In genomic region chr5:107402436-107402835, GRCm38 (mm10) we compare ENCODE assay signal across 8 mouse cellular contexts. TPM values are rescaled to one million over a fixed set of nuclear protein-coding genes. Genes with fewer than 3 reads are reported as not detected.
DNase-seq lines count a peak whose midpoint lies in the region; ATAC-seq and TF ChIP-seq lines count a peak whose summit lies in the region.

Ephx4 (plus strand) TSS chr5:107402736.

- no peak for ATAC-seq in embryonic facial prominence, embryonic 11.5 days (replicated peaks; ENCODE audit: insufficient number of reproducible peaks, low FRiP score, low TSS enrichment, low read depth)
- ATAC-seq in inflammation-experienced regulatory T-cells, adult 6 months: peak; percentile 22
- no peak for ATAC-seq in midbrain, embryonic 12.5 days (ENCODE audit: low FRiP score, low read depth)
- no peak for ATAC-seq in frontal cortex, adult (ENCODE audit: low TSS enrichment)

- H3K27me3 ChIP-seq in embryonic facial prominence, embryonic 11.5 days (ENCODE audit: control insufficient read depth, insufficient read depth, low read length): peaks cover 13% of the 10 kb centered on the region
- H3K27me3 ChIP-seq in midbrain, embryonic 12.5 days: peaks cover 34% of the 10 kb centered on the region

- TF ChIP-seq CTCF in layer of hippocampus, adult 2 months (conservative IDR thresholded peaks at IDR 0.05): no peak

- H3K4me2 ChIP-seq in embryonic facial prominence, embryonic 11.5 days (ENCODE audit: low read depth, low read length): peak within 1 kb of the TSS; percentile 99
- peak within 1 kb of the TSS; percentile 99 for H3K4me2 ChIP-seq in midbrain, embryonic 12.5 days (replicated peaks)

- peak within 1 kb of the TSS; percentile 76 for H3K4me3 ChIP-seq in layer of hippocampus, adult 2 months
- H3K4me3 ChIP-seq in embryonic facial prominence, embryonic 11.5 days (ENCODE audit: low read depth, low read length): peak within 1 kb of the TSS; percentile 62
- peak within 1 kb of the TSS; percentile 65 for H3K4me3 ChIP-seq in midbrain, embryonic 12.5 days

- no peaks in the 10 kb centered on the region for H3K9me3 ChIP-seq in embryonic facial prominence, embryonic 11.5 days (replicated peaks; ENCODE audit: control insufficient read depth, low read length)
- H3K9me3 ChIP-seq in midbrain, embryonic 12.5 days: no peaks in the 10 kb centered on the region; the same call in 1 of the 2 replicates

- no peaks in the 10 kb centered on the region for H3K36me3 ChIP-seq in embryonic facial prominence, embryonic 11.5 days (replicated peaks; ENCODE audit: control insufficient read depth, insufficient read depth, low read depth, low read length)
- H3K36me3 ChIP-seq in midbrain, embryonic 12.5 days: no peaks in the 10 kb centered on the region

- peak within 1 kb of the TSS; percentile 67 for H3K9ac ChIP-seq in embryonic facial prominence, embryonic 11.5 days (replicated peaks; ENCODE audit: low read length)
- H3K9ac ChIP-seq in midbrain, embryonic 12.5 days (replicated peaks): peak within 1 kb of the TSS; percentile 58

- DNase-seq in layer of hippocampus, adult 2 months (ENCODE audit: low spot score in 2 of 2): no peak
- no peak for DNase-seq in layer of hippocampus, adult 11-12 months (ENCODE audit: low spot score)
- no peak for DNase-seq in embryonic facial prominence, embryonic 11.5 days (ENCODE audit: low spot score)
- DNase-seq in embryo, embryonic 11 days: no peak
- no peak for DNase-seq in urinary bladder, adult 18-20 months (ENCODE audit: low spot score in 2 of 2)

- peak within 1 kb of the TSS; percentile 99 for H3K27ac ChIP-seq in layer of hippocampus, adult 2 months
- H3K27ac ChIP-seq in embryonic facial prominence, embryonic 11.5 days (replicated peaks; ENCODE audit: low read depth, low read length): no peak within 1 kb of the TSS
- no peak within 1 kb of the TSS for H3K27ac ChIP-seq in midbrain, embryonic 12.5 days (replicated peaks)

- no peaks in the 10 kb centered on the region for H3K4me1 ChIP-seq in embryonic facial prominence, embryonic 11.5 days (ENCODE audit: control insufficient read depth, insufficient read depth, low read length)
- H3K4me1 ChIP-seq in midbrain, embryonic 12.5 days: peaks cover 12% of the 10 kb centered on the region

- 14% methylated on average over 5 of the region's 5 CpGs for WGBS in embryonic facial prominence, embryonic 11.5 days
- WGBS in midbrain, embryonic 12.5 days: 24% methylated on average over 5 of the region's 5 CpGs

RNA-seq across cellular contexts. Expression of gene Ephx4, which starts in this region (rescaled TPM):
- total RNA-seq in layer of hippocampus, adult 2 months (2021): 10 to 100 TPM; 59.4 to 62.5 TPM
- polyA plus RNA-seq in embryonic facial prominence, embryonic 11.5 days (2014; fragmentation: Nextera tagmentation; extraction: Ambion mirVana): 0.49 and 1.3 TPM in 2 replicates
- under 1 TPM in 2 of 3 experiments, not detected in 1; 0.78 to 0.87 TPM for polyA plus RNA-seq in inflammation-experienced regulatory T-cells, adult 6 months (2017; shearing (Covaris generic))
- polyA plus RNA-seq in midbrain, embryonic 12.5 days (2016; fragmentation: Nextera tagmentation; extraction: Ambion mirVana): 0.83 and 0.84 TPM in 2 replicates

Comparison
In these comparisons a context has a peak if more than half of its experiments do, and no peak if none do; other contexts are left out.
1. Peak in ATAC-seq in inflammation-experienced regulatory T-cells, adult 6 months; RNA of the gene not detected or under 1 TPM.